Mouse (Mus musculus) liver, embryonic 13.5 days (tissue): ENCODE results near the gene Gprc5a. TPM values are rescaled to one million over a fixed set of nuclear protein-coding genes. Genes with fewer than 3 reads are reported as not detected.

Experiments
- ATAC-seq: fragments of 200-750 bp; cut with Nextera tagmentation; 2 replicates; pipeline ENCODE4 v1.8.0; 2017; ENCODE audit warnings: low read depth, mild to moderate bottlenecking, moderate number of reproducible peaks, moderate library complexity
- DNase-seq: peaks from one replicate; pipeline ENCODE4 v3.0.0; 2022
- H3K27ac ChIP-seq: fragments of 300-500 bp; sonication (generic); 2 replicates; pipeline ENCODE4 v1.5.1; 2015; ENCODE audit warnings: moderate library complexity, mild to moderate bottlenecking, inconsistent platforms
- H3K27me3 ChIP-seq: fragments of 300-500 bp; sonication (generic); 2 replicates; pipeline ENCODE4 v1.6.1; 2015; ENCODE audit warnings: mild to moderate bottlenecking, inconsistent platforms
- H3K36me3 ChIP-seq: fragments of 300-500 bp; sonication (generic); 2 replicates; pipeline ENCODE4 v1.6.1; 2015; ENCODE audit warnings: mild to moderate bottlenecking, inconsistent platforms
- H3K4me1 ChIP-seq: fragments of 300-500 bp; sonication (generic); replicated peaks from 2 replicates; pipeline ENCODE4 v1.6.1; 2015; ENCODE audit warnings: inconsistent platforms
- H3K4me2 ChIP-seq: fragments of 300-500 bp; sonication (generic); 2 replicates; pipeline ENCODE4 v1.6.1; 2015; ENCODE audit warnings: inconsistent platforms, mild to moderate bottlenecking, moderate library complexity
- H3K4me3 ChIP-seq: fragments of 300-500 bp; sonication (generic); replicated peaks from 2 replicates; pipeline ENCODE4 v1.5.1; 2015; ENCODE audit warnings: mild to moderate bottlenecking, inconsistent platforms
- H3K9ac ChIP-seq: fragments of 300-500 bp; sonication (generic); 2 replicates; pipeline ENCODE4 v1.6.1; 2015; ENCODE audit warnings: mild to moderate bottlenecking, inconsistent platforms
- H3K9me3 ChIP-seq: fragments of 300-500 bp; sonication (generic); replicated peaks from 2 replicates; pipeline ENCODE4 v1.6.1; 2016; ENCODE audit warnings: inconsistent platforms
- WGBS: fragments of 180-500 bp; shearing (Covaris S2); methylation state at CpG from one replicate; pipeline ENCODE4 v1.1.7; 2015; ENCODE audit not compliant: insufficient replicate concordance; 5-methylcytosine and 5-hydroxymethylcytosine counted together
- polyA plus RNA-seq: library from polyadenylated mRNA; unstranded; fragments of >200 nt; fragmentation: Nextera tagmentation; extraction: Ambion mirVana; gene quantifications from 2 replicates; pipeline ENCODE4 v1.2.1, GENCODE M21; 2015

The Gprc5a gene
- polyA plus RNA-seq, 1 experiment from 2014 or later, result 0.35 TPM

DNA sequence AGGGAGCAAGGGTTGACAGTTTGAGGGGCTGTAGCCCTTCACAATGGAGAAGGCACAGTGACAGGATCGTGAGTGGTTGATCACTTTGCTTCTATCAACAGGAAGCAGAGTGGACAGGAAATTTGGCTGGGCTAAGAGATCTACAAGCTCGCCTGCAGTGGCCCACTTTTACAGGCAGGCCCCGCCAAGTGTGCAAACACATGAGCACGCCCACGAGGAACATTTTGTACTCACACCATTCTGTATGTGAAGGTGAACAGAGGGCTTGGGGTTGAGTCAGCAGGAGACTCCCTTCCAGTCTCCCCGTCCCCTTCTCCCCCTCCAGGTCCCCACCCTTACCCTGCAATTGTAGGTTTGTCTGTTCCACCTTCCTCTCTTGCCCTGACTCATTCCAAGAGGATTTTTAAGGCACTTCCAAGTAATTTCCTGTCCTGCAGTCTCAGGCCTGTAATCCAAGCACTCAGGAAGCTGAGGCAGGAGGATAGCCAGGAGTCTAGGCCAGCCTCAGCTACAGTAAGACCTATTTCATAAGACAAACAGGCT is 9.0 kb downstream of the Gprc5a start:
- H3K4me1 ChIP-seq, result no peaks in the 10 kb centered on the region
- WGBS, result 24% methylated on average over 6 of the region's 6 CpGs
- no peak overlapping the region for H3K27ac ChIP-seq
- ATAC-seq (no peak), DNase-seq (no peak)
- no peak overlapping the region for H3K4me2 ChIP-seq
- no peak overlapping the region for H3K9ac ChIP-seq
- H3K36me3 ChIP-seq, result no peaks in the 10 kb centered on the region
- no peaks in the 10 kb centered on the region for H3K9me3 ChIP-seq
- 0 out of 2 replicates have a peak, but pooled peaks cover 3% of the 10 kb centered on the region for H3K27me3 ChIP-seq
- H3K4me3 ChIP-seq, result no peak overlapping the region

DNA sequence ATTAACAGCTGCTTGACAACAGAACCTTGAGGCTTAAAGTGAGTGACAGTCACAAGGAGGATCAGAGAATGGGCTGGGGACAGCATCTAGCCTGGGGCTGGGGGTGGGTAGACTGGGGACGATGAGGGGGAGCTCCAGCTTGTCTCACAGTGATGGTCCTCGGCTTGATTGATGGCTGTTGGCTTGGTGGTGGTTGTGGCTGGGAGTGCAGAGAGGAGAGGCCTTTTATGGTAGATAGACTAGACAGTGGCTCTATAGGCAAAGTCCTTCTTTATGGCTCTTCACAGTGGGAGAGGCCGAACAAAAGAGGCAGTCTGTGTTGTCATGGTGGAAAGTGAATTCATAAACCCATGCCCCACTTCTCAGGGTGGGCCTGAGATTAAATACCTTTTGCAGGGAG is 10.8 kb downstream of the Gprc5a start:
- DNase-seq (no peak), ATAC-seq (no peak)
- Histone ChIP-seq H3K4me2 (no peak overlapping the region), H3K27me3 (no peaks in the 10 kb centered on the region; the same call in 1 of the 2 replicates), H3K27ac (no peak overlapping the region), H3K9me3 (no peaks in the 10 kb centered on the region), H3K36me3 (no peaks in the 10 kb centered on the region), H3K4me1 (no peaks in the 10 kb centered on the region), H3K9ac (no peak overlapping the region), H3K4me3 (no peak overlapping the region)
- WGBS, result 45% methylated on average over 3 of the region's 3 CpGs

DNA sequence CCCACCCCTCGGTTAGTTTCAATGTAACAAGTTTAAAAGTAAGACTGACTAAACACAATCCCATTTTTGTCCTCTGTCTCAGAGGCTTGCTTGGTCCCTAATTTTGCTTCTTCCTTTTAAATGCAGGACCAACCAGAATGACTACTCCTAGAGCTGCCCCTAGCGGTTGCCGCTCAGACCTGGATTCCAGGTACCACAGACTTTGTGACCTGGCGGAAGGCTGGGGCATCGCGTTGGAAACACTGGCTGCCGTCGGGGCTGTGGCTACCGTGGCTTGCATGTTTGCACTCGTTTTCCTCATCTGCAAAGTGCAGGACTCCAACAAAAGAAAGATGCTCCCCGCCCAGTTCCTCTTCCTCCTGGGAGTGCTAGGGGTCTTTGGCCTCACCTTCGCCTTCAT is 13.0 kb downstream of the Gprc5a start:
- ATAC-seq, result no peak
- WGBS, result 36% methylated on average over 12 of the region's 12 CpGs
- no peak overlapping the region for H3K9ac ChIP-seq

GRCm38 (mm10) chr6:135083991-135084502 is 18.6 kb downstream of the Gprc5a start:
- Histone ChIP-seq H3K27me3 (no peaks in the 10 kb centered on the region; the same call in 1 of the 2 replicates), H3K36me3 (no peaks in the 10 kb centered on the region), H3K4me3 (no peak overlapping the region), H3K4me2 (no peak overlapping the region), H3K9me3 (no peaks in the 10 kb centered on the region), H3K9ac (no peak overlapping the region), H3K4me1 (no peaks in the 10 kb centered on the region), H3K27ac (no peak overlapping the region)
- whole genome bisulfite sequencing, result 50% methylated on average over 10 of the region's 10 CpGs
- DNase-seq (no peak), ATAC-seq (no peak)

More for the DNA sequence above, 13.0 kb downstream of the Gprc5a start:
- no peaks in the 10 kb centered on the region; the same call in 1 of the 2 replicates for H3K27me3 ChIP-seq
- H3K4me3 ChIP-seq, result no peak overlapping the region
- no peaks in the 10 kb centered on the region for H3K4me1 ChIP-seq
- H3K27ac ChIP-seq, result no peak overlapping the region
- DNase-seq, result no peak
- no peak overlapping the region for H3K4me2 ChIP-seq
- H3K9me3 ChIP-seq, result no peaks in the 10 kb centered on the region
- no peaks in the 10 kb centered on the region for H3K36me3 ChIP-seq

DNA sequence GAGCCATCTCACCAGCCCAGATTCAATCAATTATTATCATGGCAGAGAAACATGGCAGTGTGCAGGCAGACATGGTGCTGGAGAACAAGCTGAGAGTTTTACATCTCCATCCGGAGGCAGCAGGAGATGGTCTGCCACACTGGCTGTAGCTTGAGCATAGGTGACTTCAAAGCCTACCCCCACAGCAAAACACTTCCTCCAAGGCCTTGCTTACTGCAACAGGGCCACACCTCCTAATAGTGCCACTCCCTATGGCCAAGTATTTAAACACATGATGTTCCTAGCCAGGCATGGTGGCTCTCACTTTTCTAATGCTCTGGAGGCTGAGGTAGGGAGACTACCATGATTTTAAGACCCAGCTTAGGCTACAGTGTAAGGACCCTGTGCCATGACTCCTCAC is 20.3 kb downstream of the Gprc5a start:
- Histone ChIP-seq H3K4me2 (no peak overlapping the region), H3K9me3 (no peaks in the 10 kb centered on the region), H3K36me3 (no peaks in the 10 kb centered on the region), H3K4me1 (no peaks in the 10 kb centered on the region), H3K27me3 (no peaks in the 10 kb centered on the region; the same call in 1 of the 2 replicates), H3K4me3 (no peak overlapping the region), H3K27ac (no peak overlapping the region), H3K9ac (no peak overlapping the region)
- no peak for DNase-seq
- WGBS, result 74% methylated on average over 1 of the region's 1 CpGs
- no peak for ATAC-seq

- WGBS, result 25% methylated on average over 19 of the region's 19 CpGs
- H3K4me1 ChIP-seq, result no peaks in the 10 kb centered on the region
- ATAC-seq (peak; percentile 18; the same call in 1 of the 2 replicates), DNase-seq (peak; percentile 43)
- H3K9me3 ChIP-seq, result no peaks in the 10 kb centered on the region
- no peak overlapping the region for H3K4me3 ChIP-seq
- no peaks in the 10 kb centered on the region for H3K27me3 ChIP-seq
- H3K9ac ChIP-seq, result no peak overlapping the region
- peak overlapping the region; percentile 30; the same call in 1 of the 2 replicates for H3K4me2 ChIP-seq
- no peaks in the 10 kb centered on the region for H3K36me3 ChIP-seq
- no peak overlapping the region for H3K27ac ChIP-seq
These were observed 22.4 kb downstream of the Gprc5a start for GRCm38 (mm10) chr6:135087721-135088451.

DNA sequence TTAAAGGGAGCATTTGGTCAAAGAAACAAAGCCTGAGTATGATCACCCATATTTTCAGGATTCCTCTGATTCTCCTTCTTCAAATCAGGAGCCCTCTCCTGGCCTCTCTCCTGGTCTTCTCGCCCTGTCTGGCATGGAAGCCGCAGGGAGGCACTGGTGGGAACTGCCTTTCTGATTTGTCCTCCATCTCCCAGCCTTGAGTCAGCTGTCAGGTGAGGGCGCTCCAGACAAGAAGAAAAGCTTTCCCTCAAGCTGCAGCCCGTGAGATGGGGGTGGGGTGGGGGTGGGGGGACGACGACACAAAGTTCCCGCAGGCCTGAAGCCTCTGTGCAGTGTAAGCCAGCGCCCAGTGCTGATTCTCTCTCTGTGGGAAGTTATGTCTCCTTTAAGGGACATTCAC is 24.3 kb downstream of the Gprc5a start:
- H3K4me2 ChIP-seq, result no peak overlapping the region
- 31% methylated on average over 8 of the region's 8 CpGs for WGBS
- no peaks in the 10 kb centered on the region for H3K4me1 ChIP-seq
- H3K36me3 ChIP-seq, result no peaks in the 10 kb centered on the region
- no peaks in the 10 kb centered on the region for H3K9me3 ChIP-seq
- no peak overlapping the region for H3K27ac ChIP-seq
- no peak overlapping the region for H3K9ac ChIP-seq
- H3K4me3 ChIP-seq, result no peak overlapping the region
- no peaks in the 10 kb centered on the region for H3K27me3 ChIP-seq
- ATAC-seq, result no peak
- DNase-seq, result no peak

DNA sequence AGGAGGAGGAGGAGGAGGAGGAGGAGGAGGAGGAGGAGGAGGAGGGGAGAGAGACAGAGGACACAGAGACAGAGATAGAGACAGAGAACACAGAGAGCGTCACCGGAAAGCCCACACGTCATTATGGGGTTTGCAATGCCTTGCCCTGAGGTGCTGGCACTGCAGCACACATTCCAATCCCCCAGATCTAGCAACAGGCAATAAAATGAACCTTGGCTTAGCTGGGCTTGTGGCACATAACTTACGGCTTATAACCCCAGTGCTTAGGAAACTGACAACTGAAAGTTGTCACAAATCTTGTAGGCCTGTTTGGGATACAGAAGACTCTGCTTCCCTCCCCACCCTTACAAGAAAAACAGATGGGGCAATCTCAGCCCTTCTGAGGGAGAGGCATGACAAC is 25.2 kb downstream of the Gprc5a start:
- H3K4me3 ChIP-seq, result no peak overlapping the region
- no peak for DNase-seq
- ATAC-seq, result no peak
- H3K27me3 ChIP-seq, result no peaks in the 10 kb centered on the region
- no peaks in the 10 kb centered on the region for H3K36me3 ChIP-seq
- no peak overlapping the region for H3K4me2 ChIP-seq
- H3K9ac ChIP-seq, result no peak overlapping the region
- H3K4me1 ChIP-seq, result no peaks in the 10 kb centered on the region
- no peak overlapping the region for H3K27ac ChIP-seq
- H3K9me3 ChIP-seq, result no peaks in the 10 kb centered on the region
- WGBS, result 73% methylated on average over 4 of the region's 4 CpGs

DNA sequence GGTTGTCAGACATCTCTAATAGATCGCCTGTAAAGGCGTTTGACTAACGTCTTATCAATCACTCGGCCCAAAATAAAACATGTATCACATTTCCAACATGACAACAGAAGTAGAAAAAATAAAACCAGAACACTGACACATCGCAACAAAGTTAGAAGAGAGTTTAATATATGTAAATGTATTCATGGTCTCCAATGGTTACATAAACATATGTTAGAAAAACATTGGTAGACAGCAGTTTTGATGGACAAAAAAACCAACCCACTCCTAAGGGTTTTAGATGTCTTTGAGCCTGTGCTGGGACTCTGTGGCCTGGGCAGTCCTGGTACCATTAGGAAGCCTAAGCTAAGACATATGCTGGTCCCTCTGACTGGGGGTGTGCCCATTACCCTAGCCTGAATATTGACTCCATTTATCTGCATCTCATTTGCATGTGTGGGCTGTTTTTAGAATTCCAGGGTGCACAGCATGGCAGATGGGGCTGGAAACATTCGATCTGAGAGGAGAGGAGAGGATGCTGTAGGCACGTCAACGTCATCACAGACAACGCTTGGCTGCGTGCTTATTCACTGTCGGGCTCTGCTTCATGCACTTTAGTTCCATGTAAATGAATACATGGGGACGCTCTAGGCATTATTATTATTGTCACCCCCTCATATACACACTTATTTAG is 27.5 kb downstream of the Gprc5a start:
- no peak for DNase-seq
- Histone ChIP-seq H3K4me2 (no peak overlapping the region), H3K9ac (no peak overlapping the region), H3K4me3 (no peak overlapping the region), H3K36me3 (no peaks in the 10 kb centered on the region), H3K4me1 (no peaks in the 10 kb centered on the region), H3K27me3 (no peaks in the 10 kb centered on the region), H3K27ac (no peak overlapping the region), H3K9me3 (no peaks in the 10 kb centered on the region)
- WGBS, result 71% methylated on average over 12 of the region's 12 CpGs
- no peak for ATAC-seq

GRCm38 (mm10) chr6:135100787-135101472 is 35.5 kb downstream of the Gprc5a start:
- ATAC-seq, result no peak
- Histone ChIP-seq H3K4me1 (no peaks in the 10 kb centered on the region), H3K36me3 (no peaks in the 10 kb centered on the region), H3K9ac (no peak overlapping the region), H3K27me3 (no peaks in the 10 kb centered on the region), H3K4me3 (no peak overlapping the region), H3K27ac (no peak overlapping the region), H3K9me3 (no peaks in the 10 kb centered on the region), H3K4me2 (no peak overlapping the region)
- no peak for DNase-seq
- WGBS, result 64% methylated on average over 15 of the region's 15 CpGs

DNA sequence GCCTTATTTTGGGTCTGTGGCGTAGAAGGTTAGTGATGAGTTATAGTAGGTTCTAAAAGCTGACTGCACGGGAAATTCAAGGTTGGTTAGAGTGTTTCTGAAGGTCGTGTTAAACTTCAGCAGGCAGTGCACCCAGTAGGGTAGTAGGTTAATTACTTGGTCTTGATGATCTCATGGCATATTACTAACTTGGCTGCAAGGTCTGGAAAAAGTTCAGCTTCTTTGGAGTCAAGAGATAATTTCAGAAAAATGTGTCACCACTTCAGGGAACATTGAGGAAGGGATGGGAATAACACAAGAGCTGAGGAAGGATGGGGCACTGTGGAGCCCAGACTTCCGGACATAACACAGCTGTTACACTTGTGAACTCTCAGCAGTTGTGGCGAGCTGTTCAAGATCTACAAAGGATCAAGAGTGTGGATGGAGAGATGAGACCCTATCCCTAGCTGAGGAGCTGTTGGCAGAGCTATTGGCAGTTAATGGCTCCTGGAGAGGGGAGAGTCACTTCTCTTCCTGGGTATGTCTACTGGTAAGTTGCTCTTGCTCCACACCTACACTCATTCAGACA is 37.4 kb downstream of the Gprc5a start:
- Histone ChIP-seq H3K4me1 (no peaks in the 10 kb centered on the region), H3K27me3 (no peaks in the 10 kb centered on the region), H3K9ac (no peak overlapping the region), H3K36me3 (no peaks in the 10 kb centered on the region), H3K4me2 (no peak overlapping the region), H3K27ac (no peak overlapping the region), H3K9me3 (no peaks in the 10 kb centered on the region), H3K4me3 (no peak overlapping the region)
- ATAC-seq (no peak), DNase-seq (no peak)
- WGBS, result 43% methylated on average over 5 of the region's 5 CpGs
